Mouse (Mus musculus): Measurements from ENCODE around the gene Hpn. TPM values are rescaled to one million over a fixed set of nuclear protein-coding genes. Genes with fewer than 3 reads are reported as not detected.

The Hpn gene
- polyA plus RNA-seq, 1 experiment from 2014 or later: 1.2 TPM

DNA sequence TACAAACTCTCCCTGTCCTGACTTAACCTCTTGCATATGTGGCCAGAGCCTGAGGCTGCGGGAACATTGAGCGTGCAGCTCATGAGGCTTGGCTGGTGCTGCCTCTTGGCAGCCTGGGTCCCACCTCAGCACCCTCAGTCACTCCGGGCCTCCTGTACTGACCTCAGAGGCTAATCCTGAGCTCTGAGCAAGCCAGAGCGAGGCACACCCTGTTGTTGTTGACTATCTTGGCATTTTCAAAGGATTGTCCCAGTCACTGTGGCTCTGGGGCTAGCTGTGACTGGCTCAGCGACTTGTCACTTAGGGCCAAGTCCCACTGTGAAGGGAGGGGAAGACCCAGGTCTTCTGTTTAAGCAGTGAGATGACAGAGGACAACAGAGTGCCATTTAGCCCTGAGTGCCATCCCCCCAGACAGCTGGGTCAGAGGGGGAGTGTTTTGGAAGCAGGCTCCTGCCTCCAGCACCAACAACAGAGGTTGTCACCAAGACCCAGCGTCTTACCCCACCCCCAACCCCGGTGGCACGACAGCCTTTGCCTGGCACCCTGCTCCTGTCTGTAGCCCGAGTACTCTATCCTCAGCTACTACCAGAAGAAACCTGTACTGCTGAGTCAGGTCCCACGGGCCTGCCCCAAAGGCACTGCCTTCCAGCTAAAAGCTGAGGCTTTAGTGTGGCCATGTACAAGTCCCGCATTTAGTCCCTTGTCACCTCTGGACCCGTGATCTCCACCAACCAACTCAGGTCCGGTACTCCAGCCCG, 32.1 kb downstream of the Hpn start:
- Histone ChIP-seq H3K9ac (ENCODE audit: low read length) (no peak overlapping the region), H3K36me3 (ENCODE audit: control insufficient read depth, insufficient read depth, low read length) (no peaks in the 10 kb centered on the region), H3K4me2 (no peak overlapping the region), H3K27me3 (ENCODE audit: control insufficient read depth, insufficient read depth, low read length) (no peaks in the 10 kb centered on the region), H3K4me3 (ENCODE audit: low read depth, low read length) (no peak overlapping the region), H3K9me3 (ENCODE audit: control insufficient read depth, low read length) (no peaks in the 10 kb centered on the region), H3K4me1 (ENCODE audit: control insufficient read depth, insufficient read depth, low read length) (peaks cover 4% of the 10 kb centered on the region; the same call in 1 of the 2 replicates), H3K27ac (ENCODE audit: low read depth, low read length) (no peak overlapping the region)
- DNase-seq (ENCODE audit: low spot score, missing footprints): no peak
- WGBS: 61% methylated on average over 14 of the region's 14 CpGs
- 0 out of 2 replicates have a peak, but pooled peaks have one; percentile 22 for ATAC-seq (ENCODE audit: low FRiP score)

DNA sequence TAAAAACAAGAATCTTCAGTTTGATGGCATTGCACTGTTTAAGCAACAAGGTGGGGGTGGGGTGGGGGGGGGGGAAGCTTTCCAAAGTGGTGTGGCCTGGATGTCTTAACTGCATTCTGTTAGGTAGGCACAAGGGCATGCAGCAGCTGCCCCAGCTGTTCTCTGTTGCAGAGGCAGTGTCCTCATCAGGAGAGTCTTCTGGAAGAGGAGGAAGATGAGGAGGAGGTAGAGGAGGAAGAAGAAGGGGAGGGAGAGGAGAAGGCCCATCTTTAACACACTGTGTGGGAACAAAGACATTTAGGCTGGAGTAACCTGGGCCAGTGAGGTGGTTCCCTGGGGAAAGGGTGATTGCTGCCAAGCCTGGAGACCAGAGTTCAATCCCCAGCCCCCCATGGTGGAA, 33.0 kb downstream of the Hpn start:
- DNase-seq (ENCODE audit: low spot score, missing footprints) (no peak), ATAC-seq (ENCODE audit: low FRiP score) (no peak)
- Histone ChIP-seq H3K4me1 (ENCODE audit: control insufficient read depth, insufficient read depth, low read length) (peaks cover 4% of the 10 kb centered on the region; the same call in 1 of the 2 replicates), H3K9ac (ENCODE audit: low read length) (no peak overlapping the region), H3K27me3 (ENCODE audit: control insufficient read depth, insufficient read depth, low read length) (no peaks in the 10 kb centered on the region), H3K27ac (ENCODE audit: low read depth, low read length) (no peak overlapping the region), H3K9me3 (ENCODE audit: control insufficient read depth, low read length) (no peaks in the 10 kb centered on the region), H3K4me3 (ENCODE audit: low read depth, low read length) (no peak overlapping the region), H3K36me3 (ENCODE audit: control insufficient read depth, insufficient read depth, low read length) (no peaks in the 10 kb centered on the region), H3K4me2 (no peak overlapping the region)

- Histone ChIP-seq H3K4me1 (ENCODE audit: control insufficient read depth, insufficient read depth, low read length) (peaks cover 4% of the 10 kb centered on the region; the same call in 1 of the 2 replicates), H3K9ac (ENCODE audit: low read length) (no peak overlapping the region), H3K27ac (ENCODE audit: low read depth, low read length) (no peak overlapping the region), H3K27me3 (ENCODE audit: control insufficient read depth, insufficient read depth, low read length) (no peaks in the 10 kb centered on the region), H3K36me3 (ENCODE audit: control insufficient read depth, insufficient read depth, low read length) (no peaks in the 10 kb centered on the region), H3K4me3 (ENCODE audit: low read depth, low read length) (no peak overlapping the region), H3K9me3 (ENCODE audit: control insufficient read depth, low read length) (no peaks in the 10 kb centered on the region), H3K4me2 (no peak overlapping the region)
- ATAC-seq (ENCODE audit: low FRiP score): no peak
- DNase-seq (ENCODE audit: low spot score, missing footprints): no peak
- WGBS: 61% methylated on average over 1 of the region's 1 CpGs
Observed at GRCm38 (mm10) chr7:31081106-31081505, 34.0 kb downstream of the Hpn start.

DNA sequence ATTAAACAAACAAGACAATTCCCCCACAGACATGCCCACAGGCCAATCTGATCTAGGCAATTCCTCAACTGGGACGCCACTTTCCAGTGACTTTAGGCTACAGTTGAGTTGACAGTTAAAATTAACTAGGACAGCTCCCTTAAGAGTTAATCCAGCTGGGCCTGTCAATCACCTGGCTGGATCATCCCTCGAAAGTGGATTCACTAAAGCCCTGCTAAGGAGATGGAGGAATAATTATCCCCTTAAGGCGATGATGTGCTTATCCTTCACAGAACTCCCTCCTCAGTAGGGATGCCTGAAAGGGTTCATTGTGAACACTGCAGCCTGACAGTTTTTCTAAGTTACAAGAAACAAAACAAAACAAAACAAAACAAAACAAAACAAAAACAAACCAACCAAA, 34.5 kb downstream of the Hpn start:
- Histone ChIP-seq H3K27me3 (ENCODE audit: control insufficient read depth, insufficient read depth, low read length) (no peaks in the 10 kb centered on the region), H3K4me2 (no peak overlapping the region), H3K9me3 (ENCODE audit: control insufficient read depth, low read length) (no peaks in the 10 kb centered on the region), H3K9ac (ENCODE audit: low read length) (no peak overlapping the region), H3K4me1 (ENCODE audit: control insufficient read depth, insufficient read depth, low read length) (peaks cover 4% of the 10 kb centered on the region; the same call in 1 of the 2 replicates), H3K4me3 (ENCODE audit: low read depth, low read length) (no peak overlapping the region), H3K27ac (ENCODE audit: low read depth, low read length) (no peak overlapping the region), H3K36me3 (ENCODE audit: control insufficient read depth, insufficient read depth, low read length) (no peaks in the 10 kb centered on the region)
- 47% methylated on average over 3 of the region's 3 CpGs for WGBS
- DNase-seq (ENCODE audit: low spot score, missing footprints): no peak
- no peak for ATAC-seq (ENCODE audit: low FRiP score)

GRCm38 (mm10) chr7:31079670-31080069, 35.4 kb downstream of the Hpn start:
- Histone ChIP-seq H3K9me3 (ENCODE audit: control insufficient read depth, low read length) (no peaks in the 10 kb centered on the region), H3K27ac (ENCODE audit: low read depth, low read length) (no peak overlapping the region)

DNA sequence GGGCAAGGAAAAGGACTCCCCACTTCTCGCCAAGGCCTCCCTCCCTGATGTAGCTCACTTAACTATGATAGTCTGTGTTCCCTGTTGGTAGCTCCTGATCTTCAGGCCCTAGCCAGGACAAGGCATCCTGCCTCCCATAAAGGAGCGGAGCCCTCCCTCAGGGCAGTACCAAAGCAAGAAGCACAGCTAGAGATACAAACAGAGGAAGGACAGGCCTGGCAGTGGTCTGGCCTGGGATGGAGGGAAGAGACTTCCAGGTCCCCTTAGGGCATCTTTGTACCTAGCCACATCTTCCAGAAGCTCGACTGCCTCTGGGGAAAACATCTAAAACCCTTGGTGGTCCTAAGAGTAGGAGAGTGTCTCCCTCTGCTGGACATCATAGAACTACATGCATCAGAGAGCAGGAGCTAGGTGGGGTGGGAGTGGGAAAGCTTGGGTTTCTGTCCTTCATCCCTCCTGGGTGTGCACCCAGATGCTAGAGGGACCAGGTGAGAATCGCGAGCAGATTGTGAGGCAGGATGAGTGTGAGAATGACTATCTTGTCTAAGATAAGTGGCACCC, 37.1 kb downstream of the Hpn start:
- 42% methylated on average over 5 of the region's 5 CpGs for WGBS

More at GRCm38 (mm10) chr7:31079670-31080069, 35.4 kb downstream of the Hpn start:
- Histone ChIP-seq H3K27me3 (ENCODE audit: control insufficient read depth, insufficient read depth, low read length) (no peaks in the 10 kb centered on the region), H3K4me1 (ENCODE audit: control insufficient read depth, insufficient read depth, low read length) (no peaks in the 10 kb centered on the region), H3K36me3 (ENCODE audit: control insufficient read depth, insufficient read depth, low read length) (no peaks in the 10 kb centered on the region), H3K4me3 (ENCODE audit: low read depth, low read length) (no peak overlapping the region), H3K9ac (ENCODE audit: low read length) (no peak overlapping the region), H3K4me2 (no peak overlapping the region)
- DNase-seq (ENCODE audit: low spot score, missing footprints): no peak
- no peak for ATAC-seq (ENCODE audit: low FRiP score)
- 90% methylated on average over 8 of the region's 8 CpGs for WGBS

GRCm38 (mm10) chr7:31077470-31077869, 37.6 kb downstream of the Hpn start:
- no peak overlapping the region for H3K27ac ChIP-seq (ENCODE audit: low read depth, low read length)
- H3K9ac ChIP-seq (ENCODE audit: low read length): no peak overlapping the region
- H3K4me2 ChIP-seq: no peak overlapping the region
- no peaks in the 10 kb centered on the region for H3K36me3 ChIP-seq (ENCODE audit: control insufficient read depth, insufficient read depth, low read length)
- no peaks in the 10 kb centered on the region for H3K4me1 ChIP-seq (ENCODE audit: control insufficient read depth, insufficient read depth, low read length)
- ATAC-seq (ENCODE audit: low FRiP score): no peak
- H3K27me3 ChIP-seq (ENCODE audit: control insufficient read depth, insufficient read depth, low read length): no peaks in the 10 kb centered on the region
- H3K9me3 ChIP-seq (ENCODE audit: control insufficient read depth, low read length): no peaks in the 10 kb centered on the region
- WGBS: 66% methylated on average over 6 of the region's 6 CpGs
- no peak overlapping the region for H3K4me3 ChIP-seq (ENCODE audit: low read depth, low read length)
- no peak for DNase-seq (ENCODE audit: low spot score, missing footprints)

More for the DNA sequence above, 37.1 kb downstream of the Hpn start:
- peak; percentile 79 for DNase-seq (ENCODE audit: low spot score, missing footprints)
- Histone ChIP-seq H3K4me3 (ENCODE audit: low read depth, low read length) (no peak overlapping the region), H3K27me3 (ENCODE audit: control insufficient read depth, insufficient read depth, low read length) (no peaks in the 10 kb centered on the region), H3K4me2 (no peak overlapping the region), H3K4me1 (ENCODE audit: control insufficient read depth, insufficient read depth, low read length) (no peaks in the 10 kb centered on the region), H3K36me3 (ENCODE audit: control insufficient read depth, insufficient read depth, low read length) (no peaks in the 10 kb centered on the region), H3K27ac (ENCODE audit: low read depth, low read length) (no peak overlapping the region), H3K9me3 (ENCODE audit: control insufficient read depth, low read length) (no peaks in the 10 kb centered on the region), H3K9ac (ENCODE audit: low read length) (no peak overlapping the region)
- ATAC-seq (ENCODE audit: low FRiP score): no peak

GRCm38 (mm10) chr7:31076492-31076891, 38.6 kb downstream of the Hpn start, which contains the start of gene Fxyd3:
Fxyd3 (minus strand) TSS chr7:31076704.
- H3K27me3 ChIP-seq (ENCODE audit: control insufficient read depth, insufficient read depth, low read length): no peaks in the 10 kb centered on the region
- H3K4me3 ChIP-seq (ENCODE audit: low read depth, low read length): no peak within 1 kb of the TSS
- H3K4me1 ChIP-seq (ENCODE audit: control insufficient read depth, insufficient read depth, low read length): no peaks in the 10 kb centered on the region
- DNase-seq (ENCODE audit: low spot score, missing footprints): no peak
- no peak for ATAC-seq (ENCODE audit: low FRiP score)
- H3K9me3 ChIP-seq (ENCODE audit: control insufficient read depth, low read length): no peaks in the 10 kb centered on the region
- WGBS: 61% methylated on average over 5 of the region's 5 CpGs
- H3K36me3 ChIP-seq (ENCODE audit: control insufficient read depth, insufficient read depth, low read length): no peaks in the 10 kb centered on the region
- no peak within 1 kb of the TSS for H3K9ac ChIP-seq (ENCODE audit: low read length)
- H3K27ac ChIP-seq (ENCODE audit: low read depth, low read length): no peak within 1 kb of the TSS
- no peak within 1 kb of the TSS for H3K4me2 ChIP-seq

GRCm38 (mm10) chr7:31074713-31075069, 40.4 kb downstream of the Hpn start:
- no peak for ATAC-seq (ENCODE audit: low FRiP score)
- H3K9ac ChIP-seq (ENCODE audit: low read length): no peak overlapping the region
- H3K4me1 ChIP-seq (ENCODE audit: control insufficient read depth, insufficient read depth, low read length): no peaks in the 10 kb centered on the region
- no peaks in the 10 kb centered on the region for H3K27me3 ChIP-seq (ENCODE audit: control insufficient read depth, insufficient read depth, low read length)
- no peak for DNase-seq (ENCODE audit: low spot score, missing footprints)
- no peak overlapping the region for H3K27ac ChIP-seq (ENCODE audit: low read depth, low read length)
- H3K4me2 ChIP-seq: no peak overlapping the region
- WGBS: 85% methylated on average over 5 of the region's 5 CpGs
- H3K36me3 ChIP-seq (ENCODE audit: control insufficient read depth, insufficient read depth, low read length): no peaks in the 10 kb centered on the region
- no peaks in the 10 kb centered on the region for H3K9me3 ChIP-seq (ENCODE audit: control insufficient read depth, low read length)
- no peak overlapping the region for H3K4me3 ChIP-seq (ENCODE audit: low read depth, low read length)
